Mouse (Mus musculus) monocyte, adult 5-6 weeks (primary cell): Measurements from ENCODE around the gene Slbp. TPM values are rescaled to one million over a fixed set of nuclear protein-coding genes. Genes with fewer than 3 reads are reported as not detected.

Experiments used
- ATAC-seq: fragments of 153-309, 156-312 bp; replicated peaks from 2 replicates; pipeline ENCODE4 v1.8.0; 2017; ENCODE audit warnings: mild to moderate bottlenecking; ENCODE audit not compliant: low TSS enrichment, insufficient number of reproducible peaks, severe bottlenecking, poor library complexity, low FRiP score
- total RNA-seq: library from RNA; stranded (forward); fragments of 200-1000, 200-491, 200-594 nt; gene quantifications from 3 replicates; pipeline ENCODE4 v1.2.3, GENCODE M21; 2017

Slbp gene
- 195 to 235 TPM (median 203 TPM) in 3 replicates for total RNA-seq

GRCm38 (mm10) chr5:33651921-33652782 is at the start of gene Slbp:
Slbp (minus strand) TSS chr5:33652574.
- peak; percentile 85 for ATAC-seq

DNA sequence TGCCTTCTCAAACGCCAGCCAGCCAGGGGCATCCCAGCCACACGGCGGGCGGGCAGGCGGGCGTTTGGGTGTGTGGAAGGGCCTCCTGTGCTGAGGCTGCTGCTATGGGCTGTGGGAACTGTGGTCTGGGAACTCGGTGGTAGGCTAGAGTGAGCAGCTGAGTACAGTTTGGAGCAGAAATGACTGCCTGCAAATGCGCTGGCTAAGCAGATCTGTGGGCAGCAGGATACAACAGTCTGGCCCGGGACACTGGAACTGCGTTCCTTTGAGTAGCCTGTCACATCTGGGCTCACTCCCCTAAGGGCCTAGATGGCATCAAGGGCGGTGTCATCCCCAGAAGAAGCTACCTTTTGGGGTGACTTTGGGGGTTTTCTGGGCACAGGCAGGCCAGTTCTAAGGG is 49.5 kb upstream of the Slbp start:
- ATAC-seq: no peak

DNA sequence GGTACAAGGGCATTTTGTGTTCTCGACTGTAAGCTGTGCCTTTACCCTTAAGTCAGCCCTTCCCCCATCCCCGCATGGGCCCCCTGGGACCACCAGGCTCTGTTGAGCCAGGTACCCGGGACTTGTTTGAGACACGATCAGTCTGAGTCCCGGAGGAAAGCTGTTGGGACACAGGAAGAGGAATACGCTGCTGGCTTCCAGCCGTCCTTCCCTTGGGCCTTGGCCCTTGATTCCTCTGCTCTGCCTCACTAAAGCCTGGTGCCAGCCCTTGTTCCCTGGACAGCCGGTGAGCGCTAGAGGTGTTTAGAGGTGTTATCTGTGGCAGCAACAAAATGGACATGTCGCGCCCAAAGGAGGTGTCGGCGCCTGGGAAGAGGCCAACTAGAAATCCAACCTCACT is 47.6 kb upstream of the Slbp start:
- no peak for ATAC-seq

GRCm38 (mm10) chr5:33698669-33699068 is 46.3 kb upstream of the Slbp start:
- no peak for ATAC-seq

- ATAC-seq: no peak
These were observed 45.7 kb upstream of the Slbp start for GRCm38 (mm10) chr5:33697947-33698512.

DNA sequence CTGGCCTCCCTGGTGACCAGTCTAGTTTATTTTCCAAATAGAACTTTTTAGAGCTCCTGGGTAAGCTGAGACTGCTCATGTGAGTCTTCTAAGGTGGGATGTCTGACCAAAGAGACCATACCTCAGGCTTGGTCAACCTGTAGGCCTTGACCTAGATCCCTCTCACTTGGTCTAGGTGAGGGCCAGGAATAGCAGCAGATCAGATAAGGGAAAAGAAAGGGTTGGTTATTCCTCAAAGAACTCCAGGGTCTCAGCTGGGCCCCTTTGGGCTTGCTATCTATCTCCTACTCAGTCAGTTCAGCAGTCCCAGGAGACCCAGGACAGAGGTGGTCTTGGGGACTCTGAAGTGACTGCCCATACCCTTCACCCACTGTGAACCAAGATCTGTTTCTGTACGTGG is 45.2 kb upstream of the Slbp start:
- no peak for ATAC-seq

- ATAC-seq: no peak
These were observed 44.1 kb upstream of the Slbp start for GRCm38 (mm10) chr5:33696430-33696829.

DNA sequence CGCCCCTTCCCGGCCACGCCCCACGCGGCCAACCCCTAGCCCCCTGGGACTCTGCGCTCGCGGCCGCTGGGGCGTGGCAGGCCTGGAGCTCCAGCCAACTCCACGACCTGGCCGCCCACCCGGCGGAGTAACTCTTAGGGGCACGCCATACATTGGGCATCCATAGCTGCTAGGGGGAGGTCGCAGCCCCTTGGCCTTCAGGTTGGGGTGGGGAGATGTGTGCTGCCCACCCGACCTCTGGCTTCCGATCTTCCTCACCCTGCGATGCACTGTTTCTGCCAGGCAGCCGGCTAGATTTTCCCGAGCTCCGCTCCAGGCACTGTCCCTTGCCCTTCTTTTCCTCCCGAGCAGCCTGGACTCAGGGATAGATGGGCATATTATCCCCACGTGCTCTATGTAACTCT is 43.3 kb upstream of the Slbp start:
- ATAC-seq: no peak

- ATAC-seq: no peak
These were observed 42.7 kb upstream of the Slbp start for GRCm38 (mm10) chr5:33694848-33695717.

- no peak for ATAC-seq
These were observed 42.1 kb upstream of the Slbp start for GRCm38 (mm10) chr5:33694461-33694847.

DNA sequence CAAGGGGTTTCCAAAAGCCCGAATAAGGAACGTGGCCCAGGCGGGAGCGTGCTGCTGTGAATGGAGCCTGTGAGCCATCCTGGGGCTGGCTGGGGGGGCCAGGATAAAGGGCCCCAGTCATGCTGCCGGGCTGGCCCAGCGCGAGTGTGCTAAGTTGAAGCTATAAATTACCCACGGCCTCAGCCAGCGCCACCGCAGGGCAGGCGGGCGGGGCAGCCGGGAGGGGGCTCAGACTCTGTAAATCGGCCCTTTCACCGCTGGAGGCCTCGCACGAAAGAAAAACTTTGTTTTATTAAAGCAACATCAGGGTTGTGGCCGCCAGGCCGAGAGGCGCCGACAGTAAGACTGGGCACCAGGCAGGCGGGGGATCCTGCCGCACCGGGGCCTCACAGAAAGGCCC is 40.0 kb upstream of the Slbp start:
- no peak for ATAC-seq

GRCm38 (mm10) chr5:33689852-33690645 is 37.7 kb upstream of the Slbp start:
- ATAC-seq: no peak

- no peak for ATAC-seq
These were observed 37.0 kb upstream of the Slbp start for GRCm38 (mm10) chr5:33689221-33689844.

DNA sequence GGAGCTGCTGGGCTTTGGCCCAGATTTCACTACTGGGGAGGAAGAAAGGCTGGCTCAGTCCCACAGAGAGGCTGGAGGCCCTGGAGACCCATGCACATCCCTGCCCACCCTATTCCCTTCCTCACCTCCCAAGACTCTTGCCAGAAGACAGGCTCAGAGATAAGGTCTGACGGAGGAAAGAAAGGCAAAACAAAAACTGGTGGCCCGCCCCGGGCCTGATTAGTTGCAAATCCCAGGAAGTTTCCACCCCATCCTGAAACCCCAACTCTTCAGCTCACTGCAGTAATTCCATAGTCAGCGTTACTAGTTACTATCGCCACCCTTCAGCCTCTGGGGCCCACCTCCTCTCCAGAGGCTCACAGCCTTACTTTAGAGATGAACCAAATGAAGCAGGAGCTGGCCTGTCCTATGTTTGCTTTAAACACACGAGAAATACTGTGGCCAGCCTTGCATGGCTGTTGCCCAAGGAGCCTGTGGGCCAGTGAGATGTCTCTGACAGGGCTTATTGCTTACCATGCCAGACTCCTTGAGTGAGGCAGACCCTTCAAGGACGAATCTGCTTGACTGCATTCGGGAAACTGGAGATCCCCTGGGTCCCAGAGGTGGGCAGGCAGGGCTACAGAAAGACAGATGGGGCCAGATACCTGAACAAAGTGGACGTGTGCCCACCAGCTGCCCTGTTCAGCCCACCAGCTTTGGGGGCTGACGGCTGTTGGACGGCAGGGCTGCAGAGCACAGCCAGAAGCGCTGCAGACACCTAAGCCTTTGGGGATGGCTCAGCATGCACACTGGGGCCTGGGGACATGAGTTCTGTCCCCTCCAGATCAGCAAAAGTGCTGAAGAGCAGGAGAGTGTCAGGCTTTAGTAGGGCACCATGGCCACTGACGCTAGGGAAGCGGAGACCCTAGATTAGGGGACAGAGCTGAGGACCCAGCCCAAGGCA is 36.2 kb upstream of the Slbp start:
- no peak for ATAC-seq

DNA sequence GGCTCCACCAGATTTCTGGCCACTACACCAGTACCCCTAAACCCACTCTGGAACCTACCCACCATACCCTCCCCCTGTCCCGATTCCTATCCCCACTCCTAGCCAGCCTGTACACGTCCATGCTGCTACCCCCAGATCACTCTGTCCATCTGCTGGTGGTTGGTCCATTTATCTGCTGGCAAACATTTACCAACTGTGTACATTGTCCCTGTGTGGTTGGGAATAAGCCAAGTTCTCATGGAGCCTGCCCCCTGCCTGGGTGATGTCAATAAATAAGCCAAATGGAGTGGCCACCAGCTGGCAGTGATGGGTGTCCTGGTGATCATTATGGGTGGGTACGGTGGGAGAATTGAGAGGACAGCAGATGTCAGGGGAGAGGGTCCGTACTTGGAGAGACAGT is 34.8 kb upstream of the Slbp start:
- ATAC-seq: no peak

DNA sequence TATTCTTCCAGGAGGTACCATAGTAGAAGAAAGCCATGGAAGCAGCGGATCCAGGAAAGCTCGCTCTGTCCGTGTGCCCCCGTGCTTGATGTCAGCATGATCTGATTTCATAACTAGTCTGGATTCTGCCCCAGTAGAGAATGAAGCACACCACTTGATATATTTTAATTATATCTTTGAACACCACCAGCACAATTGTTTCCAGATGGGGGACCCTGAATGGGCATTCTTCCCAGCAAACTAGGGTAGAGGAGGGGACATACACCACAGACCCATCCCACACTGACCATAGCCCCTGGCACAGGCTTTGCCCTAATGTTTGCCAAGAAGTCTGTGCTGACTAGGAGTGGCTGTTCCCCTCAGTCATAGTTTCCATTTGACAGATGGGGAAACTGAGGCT is 32.6 kb upstream of the Slbp start:
- no peak for ATAC-seq

- no peak for ATAC-seq
These were observed 31.7 kb upstream of the Slbp start for GRCm38 (mm10) chr5:33683897-33684652.
